Mouse (Mus musculus) telencephalon, adult 2 months (tissue): ENCODE measurements at regions not wholly inside any gene's neighbourhood (a gene's known extent, or its start where the extent isn't known, plus 50 kb on each side); places are given as distances from the start of the nearest gene placed in this dataset.

Source experiments
- DNase-seq: peaks from one replicate; pipeline ENCODE4 v3.0.0-alpha.2; 2011; ENCODE audit warnings: low read depth, low spot score

DNA sequence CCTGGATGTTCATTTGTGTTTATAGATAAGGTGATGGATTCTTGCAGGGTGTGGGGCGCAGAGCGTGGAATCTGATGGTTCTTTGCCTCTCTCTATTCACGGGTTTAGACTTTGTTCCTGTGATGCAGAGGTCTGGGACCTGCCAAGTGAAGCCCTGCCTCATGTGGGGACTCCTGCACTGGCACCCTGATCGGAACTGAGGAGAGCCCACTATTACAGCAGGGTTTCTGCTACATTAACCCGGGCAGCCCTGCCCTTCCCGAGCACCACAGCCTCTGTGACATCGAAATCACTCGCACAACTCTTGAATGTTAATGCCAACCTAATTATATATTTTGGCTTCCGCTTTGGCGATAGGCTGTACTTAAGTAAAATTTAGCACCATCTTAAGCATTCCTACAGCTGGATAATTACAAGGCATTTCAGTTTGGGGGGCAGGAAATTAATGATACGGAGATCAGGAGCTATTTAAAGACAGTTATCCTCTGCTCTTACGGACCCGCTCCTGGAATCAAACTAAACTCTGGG, 294.7 kb downstream of the Irs2 start:
- no peak for DNase-seq

GRCm38 (mm10) chr8:10712118-10712689, 296.1 kb downstream of the Irs2 start:
- no peak for DNase-seq

DNA sequence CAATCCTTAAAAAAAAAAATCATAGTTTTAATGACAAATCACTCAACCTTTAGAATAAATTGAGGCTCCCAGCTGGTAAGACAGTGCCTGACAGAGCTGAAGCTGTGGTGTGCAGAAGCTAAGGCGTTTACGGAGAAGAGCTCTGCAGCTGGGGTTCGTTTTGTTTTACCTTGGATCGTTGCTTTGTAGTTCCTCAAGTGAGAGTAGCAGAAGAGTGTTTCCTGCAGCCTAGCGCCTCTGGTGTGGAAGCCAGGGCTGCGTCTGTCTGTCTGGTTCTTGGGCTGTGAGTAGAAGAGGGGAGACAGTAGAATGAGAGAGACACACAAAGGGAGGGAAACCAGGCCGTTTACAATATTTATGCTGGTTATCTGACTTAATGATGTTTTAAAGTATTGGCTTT, 296.8 kb downstream of the Irs2 start:
- no peak for DNase-seq

- no peak for DNase-seq
Measured at GRCm38 (mm10) chr8:10708509-10708908, 299.7 kb downstream of the Irs2 start.

DNA sequence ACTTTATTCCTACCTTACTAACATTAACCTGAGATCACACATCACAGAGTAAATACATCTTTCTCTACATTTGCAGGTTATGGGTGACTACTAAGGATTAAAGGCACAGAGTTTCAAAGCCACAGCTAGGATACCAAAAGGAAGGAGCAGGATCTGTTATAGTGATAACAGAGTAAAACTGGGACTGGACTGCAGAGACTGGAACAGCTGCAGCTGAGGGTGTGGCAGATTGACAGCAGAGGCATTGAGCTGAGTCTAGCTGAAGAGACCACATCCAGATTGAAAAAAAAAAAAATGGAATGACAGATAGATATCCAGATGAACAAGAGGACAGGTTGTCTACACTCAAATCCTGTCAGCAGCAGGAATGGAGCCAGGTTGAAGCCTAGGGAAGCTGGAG, 301.1 kb downstream of the Irs2 start:
- DNase-seq: no peak

DNA sequence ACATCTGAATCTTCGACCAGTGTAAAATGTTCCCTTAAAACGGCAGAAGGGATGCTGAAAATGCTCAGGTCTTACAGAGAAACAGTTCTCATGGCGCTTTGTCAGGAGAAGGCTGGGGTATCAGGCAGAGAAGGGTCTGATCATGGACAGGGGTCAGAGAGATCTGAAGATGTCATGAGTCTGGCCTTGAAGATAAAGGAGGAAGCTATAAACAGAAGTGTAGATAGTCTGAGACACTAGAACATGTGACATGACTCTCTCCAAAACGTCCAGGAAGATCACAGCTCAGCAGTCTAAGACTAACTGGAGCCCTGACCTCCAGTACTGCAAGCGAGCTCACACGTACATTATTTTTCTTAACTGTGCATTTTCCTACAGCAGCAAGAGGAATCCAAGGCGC, 302.3 kb downstream of the Irs2 start:
- DNase-seq: no peak

DNA sequence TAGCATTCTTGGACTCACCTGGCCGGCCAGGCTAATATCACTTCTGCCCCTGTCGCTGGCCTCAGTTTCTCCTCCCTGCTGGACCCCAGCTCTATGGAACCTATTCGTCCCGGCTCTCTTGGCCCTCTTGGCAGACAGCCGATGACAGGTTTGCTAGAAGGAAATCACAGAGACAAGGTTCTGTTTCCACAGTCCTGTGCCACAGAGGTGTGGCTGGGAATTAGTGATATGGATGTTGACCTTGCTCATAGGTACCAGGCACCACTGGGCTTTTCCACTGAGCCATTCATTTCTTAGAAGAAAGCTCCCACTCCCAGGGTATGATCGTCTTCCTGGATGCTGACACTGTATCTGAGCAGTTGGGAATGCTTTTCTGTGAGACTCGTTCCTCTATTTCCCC, 305.5 kb downstream of the Irs2 start:
- DNase-seq: no peak

DNA sequence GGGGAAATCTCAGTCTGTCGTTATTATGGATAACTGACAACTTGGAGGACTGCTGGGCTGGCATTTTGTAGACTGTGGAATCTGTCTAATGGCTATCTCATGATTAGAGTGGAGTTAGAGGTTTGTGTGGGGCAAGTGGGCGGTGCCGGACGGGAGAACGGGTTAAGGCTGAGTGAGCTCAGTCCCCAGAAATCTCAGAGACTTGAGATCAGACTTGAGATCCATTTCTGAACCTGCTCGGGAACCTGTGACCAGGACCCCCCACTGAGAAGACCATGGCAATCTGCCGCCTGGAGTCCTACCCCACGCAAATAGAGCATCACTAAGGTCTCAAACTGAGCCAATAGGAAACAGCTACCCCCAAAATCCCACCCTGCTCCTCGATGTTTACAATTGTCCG, 306.0 kb downstream of the Irs2 start:
- no peak for DNase-seq

DNA sequence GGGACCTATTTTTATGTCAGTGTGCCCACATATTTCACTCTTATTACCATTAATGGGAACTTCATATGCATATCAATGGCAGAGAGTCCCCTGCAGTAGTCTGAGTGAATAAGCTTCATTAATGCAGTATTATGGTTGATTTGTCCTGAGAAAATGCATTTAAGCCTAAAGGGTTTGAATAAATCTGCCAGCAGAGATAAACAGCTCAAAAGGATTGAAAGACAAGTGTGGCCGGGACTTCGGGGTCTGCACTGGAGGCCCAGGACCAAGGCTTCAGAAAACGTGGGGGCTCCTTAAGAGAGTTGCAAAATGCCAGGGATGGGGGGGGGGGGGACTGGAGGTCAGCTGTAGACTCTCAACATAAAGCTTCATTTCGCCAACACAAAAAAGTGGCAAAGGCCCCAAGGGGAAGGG, 306.6 kb downstream of the Irs2 start:
- no peak for DNase-seq

DNA sequence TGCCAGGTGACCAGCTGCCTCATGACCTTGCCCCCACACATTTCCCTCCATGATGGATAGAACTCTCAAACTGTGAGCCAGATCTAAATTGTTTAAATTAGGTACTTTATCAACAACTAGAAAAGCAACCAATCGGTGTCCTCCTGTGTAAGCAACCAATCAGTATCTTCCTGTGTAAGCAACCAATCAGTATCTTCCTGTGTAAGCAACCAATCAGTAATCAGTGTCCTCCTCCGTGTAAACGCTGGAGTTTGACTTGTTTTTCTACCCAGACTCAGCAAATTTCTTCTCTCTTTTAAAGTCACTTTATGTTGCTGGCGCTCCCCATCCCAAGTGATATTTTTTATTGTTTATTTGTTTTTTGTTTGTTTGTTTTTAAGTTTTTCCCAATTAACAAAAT, 307.0 kb downstream of the Irs2 start:
- no peak for DNase-seq

- DNase-seq: no peak
Measured at GRCm38 (mm10) chr8:10699669-10700068, 308.6 kb downstream of the Irs2 start.

GRCm38 (mm10) chr8:10695181-10695580, 313.1 kb downstream of the Irs2 start:
- no peak for DNase-seq

GRCm38 (mm10) chr8:10690659-10691058, 317.6 kb downstream of the Irs2 start:
- DNase-seq: no peak

DNA sequence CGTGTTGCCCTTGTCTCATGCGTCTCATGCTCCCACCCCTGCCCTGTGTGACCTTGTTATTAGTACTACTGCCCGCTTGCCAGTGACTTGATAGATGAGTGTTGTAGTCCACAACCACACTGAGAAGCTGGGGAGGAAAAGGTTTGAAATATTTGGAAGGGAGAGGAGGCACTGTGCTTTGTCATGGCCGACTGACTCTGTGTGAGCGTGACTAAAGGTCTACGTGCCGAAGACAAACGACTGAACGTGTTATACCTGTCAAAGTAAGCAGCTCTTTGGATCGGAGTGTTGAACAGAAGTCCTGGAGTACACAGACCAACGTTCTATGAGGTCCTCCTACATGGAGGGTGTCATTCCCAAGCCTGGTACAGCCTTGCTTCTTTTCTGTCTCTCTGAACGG, 318.4 kb downstream of the Irs2 start:
- no peak for DNase-seq

GRCm38 (mm10) chr8:10687867-10688561, 320.2 kb downstream of the Irs2 start:
- DNase-seq: no peak
